Mouse (Mus musculus): Measurements from ENCODE around the gene Sdccag8.

- TF ChIP-seq CTCF (IDR thresholded peaks at IDR 0.05; ENCODE audit: low read depth, low read length) (no peak), POLR2A (IDR thresholded peaks at IDR 0.05; ENCODE audit: insufficient read depth, low read length) (no peak), EP300 (IDR thresholded peaks at IDR 0.05; ENCODE audit: insufficient read depth, low read depth, low read length) (no peak)
Measured at GRCm38 (mm10) chr1:176835501-176836294, 21.2 kb downstream of the Sdccag8 start.

All from ES-Bruce4 (cell line).